Mouse (Mus musculus): ENCODE data around the gene Efnb2.

The Efnb2 gene

DNA sequence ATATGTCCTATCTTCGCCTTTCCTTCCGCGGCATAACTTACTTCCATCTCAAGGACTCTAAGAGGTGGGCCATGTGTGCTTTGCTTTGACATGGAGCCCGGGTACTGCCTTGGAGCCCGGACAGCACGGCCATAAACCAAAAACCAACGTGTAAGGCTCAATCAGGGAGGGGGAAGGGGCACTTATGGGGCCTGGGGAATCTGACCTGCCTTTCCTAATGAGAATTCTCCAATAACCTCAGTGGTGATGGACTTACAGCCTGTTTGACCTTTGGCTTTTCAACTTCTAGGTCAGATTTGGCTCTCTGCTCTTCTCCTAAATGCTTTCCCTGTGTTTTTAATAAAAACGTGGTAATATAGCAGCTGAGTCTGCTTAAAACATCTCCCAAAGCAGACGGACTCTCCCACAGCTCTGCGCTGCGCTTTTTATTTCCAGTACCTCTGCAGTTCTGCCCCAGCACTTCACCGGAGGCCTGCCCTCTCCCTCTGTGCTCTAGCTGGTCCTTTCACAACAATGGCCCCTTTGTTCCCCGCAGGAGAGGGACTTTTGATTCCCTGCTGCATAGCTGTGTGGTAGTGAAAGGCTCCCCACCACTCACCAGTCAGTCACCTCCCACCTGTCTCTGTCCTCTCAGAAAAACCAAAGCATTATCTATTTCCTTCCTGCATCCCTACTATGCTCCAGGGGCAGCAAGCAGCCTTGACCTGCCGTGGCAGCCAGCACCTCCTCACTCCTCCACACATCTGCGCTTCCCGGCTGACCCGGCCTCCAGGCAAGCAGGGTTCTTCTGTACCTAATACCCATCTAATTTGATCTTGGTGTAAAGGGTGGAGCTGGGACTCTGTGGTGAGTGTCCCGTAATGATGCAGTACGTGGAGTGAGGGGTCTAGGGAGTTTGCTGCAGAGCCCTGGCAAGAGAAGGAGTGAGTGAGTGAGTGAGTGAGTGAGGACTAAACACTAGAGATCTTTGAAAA lies 41.5 kb downstream of the Efnb2 start:
- DNase-seq (ENCODE audit: low read depth in 2 of 2, low spot score in 2 of 2), result no peak

DNA sequence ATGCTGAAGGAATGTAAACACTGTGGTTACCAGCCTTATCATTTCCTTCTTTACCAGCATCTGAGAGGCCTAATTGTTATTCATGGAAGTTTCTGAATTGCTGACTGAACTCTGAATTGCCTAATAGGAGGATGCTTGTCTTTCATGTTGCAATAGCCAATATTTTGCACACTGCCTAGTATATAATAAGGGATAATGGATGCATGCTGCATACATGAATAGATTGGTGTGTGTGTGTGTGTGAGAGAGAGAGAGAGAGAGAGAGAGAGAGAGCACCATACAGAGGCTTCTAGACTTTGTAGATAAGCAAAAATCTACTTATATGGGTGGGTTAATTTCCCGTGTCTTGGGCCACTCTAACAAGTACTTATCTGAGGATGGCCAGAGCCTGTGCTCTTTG lies 47.2 kb downstream of the Efnb2 start:
- no peak for DNase-seq (ENCODE audit: low read depth in 2 of 2, low spot score in 2 of 2)

GRCm38 (mm10) chr8:8611928-8612327 lies 49.1 kb downstream of the Efnb2 start:
- no peak for DNase-seq (ENCODE audit: low read depth in 2 of 2, low spot score in 2 of 2)

DNA sequence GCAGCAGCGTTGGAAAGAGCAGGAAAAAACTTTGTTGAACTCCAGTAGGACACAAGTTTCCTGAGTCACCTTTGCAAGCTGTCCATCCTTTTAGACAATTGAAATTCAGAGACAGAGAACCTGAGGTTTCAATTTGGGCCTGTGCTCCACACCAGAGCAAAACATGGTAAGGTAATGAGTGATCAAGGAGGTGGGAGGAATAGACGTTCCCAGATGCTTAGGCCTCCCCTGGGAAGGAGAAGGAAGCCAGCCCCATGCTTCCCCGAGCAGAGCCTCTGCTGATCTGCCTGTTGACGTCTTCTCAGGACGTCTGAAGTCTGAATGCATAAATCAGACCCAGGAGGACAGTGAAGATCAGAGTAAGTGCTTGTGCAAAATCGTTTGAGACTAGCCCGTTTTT lies 51.3 kb downstream of the Efnb2 start:
- no peak for DNase-seq (ENCODE audit: low read depth in 2 of 2, low spot score in 2 of 2)

- no peak for DNase-seq (ENCODE audit: low read depth in 2 of 2, low spot score in 2 of 2)
Observed at GRCm38 (mm10) chr8:8609141-8609540, 51.9 kb downstream of the Efnb2 start.

DNA sequence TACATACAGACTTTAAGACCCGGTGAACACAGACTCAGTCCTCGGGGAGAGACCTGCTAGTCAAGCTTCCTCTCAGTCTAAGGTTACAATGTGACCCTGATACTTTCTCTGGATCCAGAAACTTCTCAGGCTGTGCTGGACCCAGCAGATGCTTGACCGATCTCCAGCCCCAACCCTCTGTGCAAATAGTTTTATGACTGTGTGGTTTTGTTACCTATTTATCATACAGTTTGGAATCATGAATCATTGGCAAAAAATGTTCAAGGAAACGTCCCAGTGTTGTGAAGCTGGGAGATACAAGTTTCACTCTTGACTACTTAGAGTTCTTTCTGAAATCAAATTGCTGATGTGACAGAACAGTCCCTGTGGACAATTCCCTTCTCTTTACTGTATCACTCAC lies 55.4 kb downstream of the Efnb2 start:
- DNase-seq (ENCODE audit: low read depth in 2 of 2, low spot score in 2 of 2), result no peak

DNA sequence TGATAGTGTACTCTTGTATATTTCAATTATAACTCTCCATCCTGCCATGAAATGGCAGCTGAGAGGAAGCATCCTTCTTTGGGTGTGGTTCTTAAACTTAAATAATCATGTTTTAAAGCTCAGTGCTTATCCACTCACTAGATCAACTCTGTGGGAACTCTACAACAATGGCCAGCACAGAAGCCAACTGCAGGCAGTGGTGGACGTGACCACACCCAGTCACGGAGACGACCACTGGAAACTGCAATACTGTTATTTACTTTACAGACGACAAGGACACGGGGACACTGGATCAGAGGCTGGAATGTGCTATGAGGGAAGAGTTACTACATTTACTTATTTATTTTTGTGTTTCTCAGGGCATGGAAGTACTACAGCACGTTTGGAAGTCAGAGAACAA lies 57.2 kb downstream of the Efnb2 start:
- DNase-seq (ENCODE audit: low read depth in 2 of 2, low spot score in 2 of 2), result no peak

- DNase-seq (ENCODE audit: low read depth in 2 of 2, low spot score in 2 of 2), result no peak
Observed at GRCm38 (mm10) chr8:8602616-8603461, 58.2 kb downstream of the Efnb2 start.

- no peak for DNase-seq (ENCODE audit: low read depth in 2 of 2, low spot score in 2 of 2)
Observed at GRCm38 (mm10) chr8:8599931-8600330, 61.1 kb downstream of the Efnb2 start.

- DNase-seq (ENCODE audit: low read depth in 2 of 2, low spot score in 2 of 2), result no peak
Observed at GRCm38 (mm10) chr8:8597434-8597833, 63.6 kb downstream of the Efnb2 start.

- no peak for DNase-seq (ENCODE audit: low read depth in 2 of 2, low spot score in 2 of 2)
Observed at GRCm38 (mm10) chr8:8595831-8596611, 65.0 kb downstream of the Efnb2 start.

DNA sequence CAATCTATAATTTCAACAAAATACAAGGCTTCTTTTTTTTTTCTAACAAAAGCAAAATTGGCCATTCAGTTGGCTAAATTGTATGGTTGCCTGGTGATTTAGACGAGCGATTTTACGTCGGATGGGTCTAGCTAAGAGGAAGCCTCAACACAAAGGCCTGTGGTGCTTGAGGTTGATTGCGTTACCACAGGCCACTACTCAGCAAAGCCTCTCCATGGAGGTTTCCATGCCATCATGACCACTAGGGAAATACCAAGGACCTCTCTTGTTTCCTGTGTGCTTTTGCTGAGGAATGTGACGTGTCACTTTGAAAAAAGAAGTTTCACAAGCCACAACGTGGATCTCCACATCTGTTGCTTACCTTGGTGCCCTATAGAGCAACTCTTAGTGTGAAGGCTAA lies 67.2 kb downstream of the Efnb2 start:
- no peak for DNase-seq (ENCODE audit: low read depth in 2 of 2, low spot score in 2 of 2)

GRCm38 (mm10) chr8:8593371-8593770 lies 67.7 kb downstream of the Efnb2 start:
- no peak for DNase-seq (ENCODE audit: low read depth in 2 of 2, low spot score in 2 of 2)

GRCm38 (mm10) chr8:8592331-8592730 lies 68.7 kb downstream of the Efnb2 start:
- no peak for DNase-seq (ENCODE audit: low read depth in 2 of 2, low spot score in 2 of 2)

DNA sequence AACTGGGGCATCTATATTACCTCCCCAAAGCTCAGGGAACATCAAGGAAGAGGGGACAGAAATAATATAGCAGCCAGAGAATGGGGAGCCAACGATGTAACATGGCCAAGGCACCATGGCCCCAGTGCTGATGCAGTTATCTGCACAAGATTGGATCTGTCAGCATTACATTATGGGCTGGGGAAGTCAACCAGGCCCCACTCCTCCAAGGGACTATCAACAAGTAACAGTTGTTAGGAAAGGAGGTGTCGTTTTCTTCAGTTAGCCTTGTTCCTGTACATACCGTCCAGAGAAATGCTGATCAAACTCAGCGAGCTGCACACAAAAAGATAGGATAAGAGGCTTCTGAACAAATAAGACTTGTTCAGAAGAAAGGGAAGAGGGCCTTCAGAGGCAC lies 77.1 kb downstream of the Efnb2 start:
- DNase-seq (ENCODE audit: low read depth in 2 of 2, low spot score in 2 of 2), result no peak

- DNase-seq (ENCODE audit: low read depth in 2 of 2, low spot score in 2 of 2), result no peak
Observed at GRCm38 (mm10) chr8:8583290-8583980, 77.6 kb downstream of the Efnb2 start.

DNA sequence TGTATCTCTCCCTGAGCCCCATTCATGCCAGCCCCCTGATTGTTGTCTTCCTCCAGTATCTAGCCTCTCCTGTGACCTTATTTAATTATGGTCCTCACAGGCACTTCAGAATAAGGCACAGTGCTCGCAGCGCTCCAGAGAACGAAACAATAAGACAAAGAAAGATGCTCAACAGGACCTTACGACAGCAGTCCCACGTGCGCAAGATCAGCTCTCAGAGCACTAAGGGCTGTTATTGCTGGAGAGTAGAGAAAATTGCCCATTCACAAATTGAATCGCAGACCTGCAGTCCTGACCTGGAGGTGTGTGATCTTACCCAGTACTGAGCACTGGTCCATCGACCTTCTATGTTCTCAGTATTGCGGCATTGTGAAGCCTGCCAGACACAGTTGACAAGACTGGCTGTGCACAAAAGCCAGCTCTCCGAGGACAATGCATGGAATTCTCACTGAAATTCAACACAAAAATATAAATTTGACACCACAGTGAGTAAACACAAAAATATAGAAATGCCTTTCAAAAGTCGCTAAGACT lies 83.2 kb downstream of the Efnb2 start:
- DNase-seq (ENCODE audit: low read depth in 2 of 2, low spot score in 2 of 2), result no peak

DNA sequence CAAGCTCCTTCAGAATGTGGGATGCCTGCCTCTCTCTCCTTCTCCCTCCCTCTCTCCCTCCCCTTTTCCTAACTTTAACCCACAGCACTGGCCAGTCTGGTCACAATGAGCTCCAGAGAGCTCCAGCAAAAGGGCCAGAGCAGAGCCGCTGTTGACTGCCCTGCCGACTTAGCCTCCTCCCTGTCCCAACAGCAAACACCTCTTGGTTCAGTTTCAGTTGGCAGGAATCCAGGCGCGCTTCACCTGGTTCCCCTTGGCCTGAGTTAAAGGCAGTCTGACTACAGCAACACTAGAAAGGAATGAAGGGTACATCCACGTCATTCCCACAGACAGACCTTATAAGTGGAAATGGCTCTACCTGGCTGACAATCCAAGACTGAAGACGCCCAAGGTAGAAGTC lies 84.2 kb downstream of the Efnb2 start:
- DNase-seq (ENCODE audit: low read depth in 2 of 2, low spot score in 2 of 2), result no peak

GRCm38 (mm10) chr8:8576286-8576685 lies 84.8 kb downstream of the Efnb2 start:
- DNase-seq (ENCODE audit: low read depth in 2 of 2, low spot score in 2 of 2), result no peak

All from CD8-positive naive resting alpha-beta T cell, adult 2 months (primary cell).